Mouse (Mus musculus) intestine, embryonic 15.5 days (tissue): ENCODE measurements around the gene Unc5cl. TPM values are rescaled to one million over a fixed set of nuclear protein-coding genes. Genes with fewer than 3 reads are reported as not detected.

Experiments
- ATAC-seq: fragments of 200-750 bp; cut with Nextera tagmentation; 2 replicates; pipeline ENCODE4 v1.8.0; 2017; ENCODE audit warnings: moderate TSS enrichment, moderate library complexity
- H3K27ac ChIP-seq: fragments of 300-500 bp; sonication (generic); 2 replicates; pipeline ENCODE4 v1.5.1; 2015; ENCODE audit warnings: mild to moderate bottlenecking, inconsistent platforms
- H3K27me3 ChIP-seq: fragments of 300-500 bp; sonication (generic); replicated peaks from 2 replicates; pipeline ENCODE4 v1.6.1; 2015; ENCODE audit warnings: inconsistent platforms
- H3K36me3 ChIP-seq: fragments of 300-500 bp; sonication (generic); 2 replicates; pipeline ENCODE4 v1.6.1; 2015; ENCODE audit warnings: inconsistent platforms
- H3K4me1 ChIP-seq: fragments of 300-500 bp; sonication (generic); replicated peaks from 2 replicates; pipeline ENCODE4 v1.6.1; 2015; ENCODE audit warnings: inconsistent platforms
- H3K4me2 ChIP-seq: fragments of 300-500 bp; sonication (generic); replicated peaks from 2 replicates; pipeline ENCODE4 v1.6.1; 2015; ENCODE audit warnings: mild to moderate bottlenecking, inconsistent platforms
- H3K4me3 ChIP-seq: fragments of 300-500 bp; sonication (generic); replicated peaks from 2 replicates; pipeline ENCODE4 v1.5.1; 2015; ENCODE audit warnings: inconsistent platforms
- H3K9ac ChIP-seq: fragments of 300-500 bp; sonication (generic); 2 replicates; pipeline ENCODE4 v1.6.1; 2015; ENCODE audit warnings: inconsistent platforms
- H3K9me3 ChIP-seq: fragments of 300-500 bp; sonication (generic); 2 replicates; pipeline ENCODE4 v1.6.1; 2016; ENCODE audit warnings: inconsistent platforms
- WGBS: fragments of 180-500 bp; shearing (Covaris S2); methylation state at CpG from one replicate; pipeline ENCODE4 v1.1.7; 2015; 5-methylcytosine and 5-hydroxymethylcytosine counted together
- polyA plus RNA-seq: library from polyadenylated mRNA; unstranded; fragments of >200 nt; fragmentation: Nextera tagmentation; extraction: Ambion mirVana; gene quantifications from 2 replicates; pipeline ENCODE4 v1.2.1, GENCODE M21; 2015

The Unc5cl gene
- polyA plus RNA-seq, 1 experiment from 2014 or later, result 36.3 TPM

DNA sequence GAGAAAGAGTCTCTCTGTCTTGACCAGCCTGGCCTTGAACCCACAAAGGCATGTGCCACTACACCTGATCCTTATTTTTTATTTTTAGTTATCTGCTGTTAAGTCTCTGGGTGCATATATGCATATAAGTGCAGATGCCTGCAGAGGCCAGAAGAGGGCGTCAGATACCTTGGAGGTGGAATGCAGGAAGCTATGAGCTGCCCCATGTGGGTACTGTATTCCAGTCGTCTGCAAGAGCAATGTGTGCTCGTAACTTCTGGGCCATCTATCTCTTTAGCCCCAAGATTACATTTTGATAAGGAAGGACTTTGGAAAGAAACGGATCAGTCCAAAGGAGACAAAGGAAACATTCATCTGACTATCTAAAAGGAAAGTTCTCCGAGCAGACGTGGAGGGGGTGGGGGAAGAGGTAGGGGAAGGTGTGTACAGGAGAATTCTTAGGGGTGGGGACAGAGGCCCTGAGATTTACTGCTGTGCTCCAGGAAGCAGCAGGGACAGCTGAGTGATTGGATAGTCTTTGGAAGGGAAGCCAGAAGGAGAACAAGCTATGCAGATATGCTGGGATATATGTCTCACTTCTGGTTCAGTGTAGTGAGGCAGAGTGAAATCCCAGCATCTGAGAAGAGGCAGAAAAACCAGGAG lies 20.9 kb upstream of the Unc5cl start:
- H3K36me3 ChIP-seq, result no peaks in the 10 kb centered on the region
- no peak overlapping the region for H3K4me2 ChIP-seq
- H3K4me3 ChIP-seq, result no peak overlapping the region
- H3K27me3 ChIP-seq, result no peaks in the 10 kb centered on the region
- ATAC-seq, result peak; percentile 86
- no peaks in the 10 kb centered on the region for H3K9me3 ChIP-seq
- 39% methylated on average over 6 of the region's 6 CpGs for WGBS
- peaks cover 59% of the 10 kb centered on the region for H3K4me1 ChIP-seq
- H3K9ac ChIP-seq, result no peak overlapping the region
- H3K27ac ChIP-seq, result peak overlapping the region; percentile 62

DNA sequence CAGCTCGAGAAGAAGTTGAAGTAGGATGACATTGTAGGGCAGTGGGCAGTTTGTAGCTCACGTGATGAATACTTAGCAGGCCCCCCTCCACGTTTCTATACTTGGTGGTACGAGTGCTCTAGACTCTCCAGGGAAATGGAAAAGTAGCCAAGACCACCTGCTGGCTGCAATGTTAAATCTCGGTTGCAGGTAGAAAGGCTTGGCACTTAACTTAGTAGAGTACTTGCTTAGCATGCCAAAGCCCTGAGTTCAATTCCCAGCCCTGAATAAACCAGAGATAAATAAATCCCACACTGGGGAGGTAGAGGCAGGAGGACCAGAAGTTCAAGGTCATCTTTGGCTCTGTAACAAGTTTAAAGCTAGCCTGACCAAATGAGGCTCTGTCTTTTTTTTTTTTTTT lies 20.2 kb upstream of the Unc5cl start:
- peak overlapping the region; percentile 62; the same call in 1 of the 2 replicates for H3K27ac ChIP-seq
- no peak overlapping the region for H3K4me3 ChIP-seq
- H3K4me1 ChIP-seq, result peaks cover 59% of the 10 kb centered on the region
- H3K27me3 ChIP-seq, result no peaks in the 10 kb centered on the region
- WGBS, result 86% methylated on average over 5 of the region's 5 CpGs
- ATAC-seq, result no peak
- no peak overlapping the region for H3K4me2 ChIP-seq
- H3K36me3 ChIP-seq, result no peaks in the 10 kb centered on the region
- H3K9ac ChIP-seq, result no peak overlapping the region
- H3K9me3 ChIP-seq, result no peaks in the 10 kb centered on the region

DNA sequence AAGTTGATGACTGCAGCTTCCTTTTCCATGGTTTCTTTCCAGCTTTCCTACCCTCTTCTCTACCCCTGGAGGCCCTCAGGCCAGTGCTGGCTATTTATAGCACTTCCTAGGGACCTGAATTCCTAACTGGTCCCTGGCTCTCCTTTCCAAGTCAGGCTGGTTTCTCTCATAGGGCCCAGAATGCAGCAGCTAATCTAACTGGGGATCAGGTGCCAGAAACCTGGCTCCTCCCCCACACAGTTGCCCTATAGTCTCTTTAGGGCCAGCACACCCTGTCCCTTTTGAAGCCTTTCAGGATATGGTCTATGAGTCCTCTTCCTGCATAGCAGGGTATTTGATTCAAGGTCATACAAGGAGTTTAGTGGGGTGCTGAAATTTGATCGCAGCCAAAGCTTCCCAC lies 18.2 kb upstream of the Unc5cl start:
- ATAC-seq, result no peak

DNA sequence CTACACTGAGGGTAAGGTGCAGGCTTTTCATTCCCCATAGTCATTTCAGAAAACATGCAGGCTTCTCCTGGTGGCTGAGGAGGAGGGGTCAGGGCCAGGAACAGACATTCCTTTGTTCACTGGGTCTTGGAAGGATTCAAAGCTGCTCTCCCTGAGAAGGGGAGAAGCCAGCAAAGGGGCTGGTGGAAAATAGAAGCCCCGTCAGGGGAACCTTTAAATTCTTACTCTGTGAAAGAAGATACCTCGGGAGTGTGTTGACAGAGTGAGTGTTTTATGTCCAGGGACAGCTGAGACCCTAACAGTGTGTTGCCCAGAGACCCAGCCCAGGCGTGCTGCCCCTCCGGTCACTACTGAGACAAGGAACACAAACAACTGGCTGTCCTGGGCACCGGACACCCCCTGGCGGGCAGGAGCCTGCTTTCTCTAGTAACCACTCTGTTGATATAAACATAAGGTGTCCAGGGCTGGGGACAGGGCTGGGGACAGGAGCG lies 17.2 kb upstream of the Unc5cl start:
- H3K4me3 ChIP-seq, result no peak overlapping the region
- no peaks in the 10 kb centered on the region for H3K36me3 ChIP-seq
- no peaks in the 10 kb centered on the region for H3K9me3 ChIP-seq
- no peaks in the 10 kb centered on the region for H3K27me3 ChIP-seq
- H3K4me1 ChIP-seq, result peaks cover 39% of the 10 kb centered on the region
- peak overlapping the region; percentile 9; the same call in 1 of the 2 replicates for H3K27ac ChIP-seq
- H3K9ac ChIP-seq, result no peak overlapping the region
- no peak overlapping the region for H3K4me2 ChIP-seq
- WGBS, result 25% methylated on average over 7 of the region's 7 CpGs
- 0 out of 2 replicates have a peak, but pooled peaks have one; percentile 7 for ATAC-seq

More for the DNA sequence above, 18.2 kb upstream of the Unc5cl start:
- 56% methylated on average over 1 of the region's 1 CpGs for WGBS
- Histone ChIP-seq H3K36me3 (no peaks in the 10 kb centered on the region), H3K4me2 (no peak overlapping the region), H3K27me3 (no peaks in the 10 kb centered on the region), H3K4me3 (no peak overlapping the region), H3K9ac (no peak overlapping the region), H3K9me3 (no peaks in the 10 kb centered on the region), H3K4me1 (peaks cover 45% of the 10 kb centered on the region), H3K27ac (peak overlapping the region; percentile 9; the same call in 1 of the 2 replicates)

DNA sequence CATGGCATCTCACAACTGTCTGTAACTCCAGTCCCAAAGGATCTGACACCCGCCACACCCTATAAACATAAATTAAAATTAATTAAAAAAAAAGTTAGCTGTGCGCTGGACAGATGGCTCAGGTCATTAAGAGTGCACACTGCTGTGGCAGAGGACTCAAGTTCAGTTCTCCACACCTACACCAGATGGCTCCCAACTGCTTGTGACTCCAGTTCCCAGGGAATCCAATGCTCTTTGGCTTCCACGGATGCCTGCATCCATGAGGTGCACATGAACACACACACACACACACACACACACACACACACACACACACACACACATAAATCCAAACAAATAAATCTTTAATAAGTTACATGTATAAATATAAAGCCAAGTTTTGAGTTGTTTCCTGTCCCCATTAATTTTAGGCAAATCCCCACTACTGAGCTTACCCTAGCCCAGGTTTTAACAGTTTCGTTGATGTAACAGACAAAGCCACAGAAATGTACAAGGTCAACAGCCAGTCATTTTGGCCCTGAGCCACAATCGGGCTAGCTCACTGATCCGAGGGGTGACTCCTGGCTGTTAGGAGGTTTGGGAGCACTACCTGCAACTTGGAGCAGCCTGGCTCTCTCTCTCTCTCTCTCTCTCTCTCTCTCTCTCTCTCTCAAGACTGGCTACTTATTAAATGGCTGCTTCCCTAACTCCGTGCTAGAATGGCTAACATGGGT lies 11.8 kb upstream of the Unc5cl start:
- Histone ChIP-seq H3K36me3 (no peaks in the 10 kb centered on the region), H3K4me2 (no peak overlapping the region), H3K27ac (no peak overlapping the region), H3K27me3 (no peaks in the 10 kb centered on the region), H3K4me3 (no peak overlapping the region), H3K4me1 (peaks cover 3% of the 10 kb centered on the region; the same call in 1 of the 2 replicates), H3K9ac (no peak overlapping the region), H3K9me3 (no peaks in the 10 kb centered on the region)
- WGBS, result 66% methylated on average over 7 of the region's 7 CpGs
- no peak for ATAC-seq

DNA sequence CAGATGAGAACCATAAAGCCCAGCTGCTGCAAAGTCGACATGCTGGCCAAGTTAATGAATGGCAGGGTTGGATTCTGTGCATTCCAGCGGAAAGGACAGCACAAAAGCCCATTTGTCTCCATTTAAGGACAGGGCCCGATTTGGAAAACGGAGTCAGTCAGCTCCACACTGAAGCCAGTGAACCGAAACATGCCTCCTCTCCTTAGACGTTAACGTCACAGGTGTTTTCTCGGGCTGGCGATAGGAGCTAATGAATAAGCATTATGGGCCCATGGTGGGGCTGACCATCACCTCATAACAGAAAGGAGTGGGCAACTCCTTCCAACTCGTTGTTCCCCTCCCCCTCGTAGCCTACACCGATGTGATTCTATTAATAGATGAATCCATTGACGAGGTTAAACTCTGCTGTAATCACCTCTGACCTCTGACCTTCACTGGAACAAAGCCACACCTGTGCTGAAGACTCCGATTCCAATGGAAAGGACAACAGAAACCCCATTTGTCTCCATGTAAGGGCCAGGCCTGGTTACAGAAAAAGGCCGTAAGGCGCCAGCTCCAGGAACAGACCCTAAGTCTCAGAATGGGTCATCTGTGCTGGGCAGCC lies 11.1 kb upstream of the Unc5cl start:
- H3K4me2 ChIP-seq, result no peak overlapping the region
- H3K27me3 ChIP-seq, result no peaks in the 10 kb centered on the region
- no peak for ATAC-seq
- H3K4me3 ChIP-seq, result no peak overlapping the region
- H3K36me3 ChIP-seq, result no peaks in the 10 kb centered on the region
- no peak overlapping the region for H3K27ac ChIP-seq
- H3K9ac ChIP-seq, result no peak overlapping the region
- H3K9me3 ChIP-seq, result no peaks in the 10 kb centered on the region
- no peaks in the 10 kb centered on the region for H3K4me1 ChIP-seq
- 79% methylated on average over 16 of the region's 16 CpGs for WGBS

DNA sequence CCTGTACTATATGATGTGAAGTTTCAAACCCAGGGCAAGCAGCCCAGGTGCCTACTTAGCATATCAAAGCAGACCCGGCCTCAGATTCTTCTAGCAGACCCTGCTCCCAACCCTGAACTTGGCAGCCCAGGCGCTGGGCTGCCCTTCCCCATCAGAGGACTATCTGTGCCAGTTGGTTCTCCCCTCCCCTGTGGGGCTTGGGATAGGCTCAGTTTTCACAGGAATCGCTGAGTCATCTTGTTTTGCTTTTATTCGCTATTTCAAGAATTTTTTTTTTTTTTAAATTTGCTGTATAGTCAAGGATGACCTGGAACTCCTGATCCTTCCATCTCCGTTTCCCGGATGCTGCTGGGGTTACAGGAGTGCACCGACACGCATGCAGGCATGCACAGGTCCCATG lies 7.0 kb upstream of the Unc5cl start:
- ATAC-seq, result no peak
- no peaks in the 10 kb centered on the region for H3K27me3 ChIP-seq
- WGBS, result 80% methylated on average over 8 of the region's 8 CpGs

DNA sequence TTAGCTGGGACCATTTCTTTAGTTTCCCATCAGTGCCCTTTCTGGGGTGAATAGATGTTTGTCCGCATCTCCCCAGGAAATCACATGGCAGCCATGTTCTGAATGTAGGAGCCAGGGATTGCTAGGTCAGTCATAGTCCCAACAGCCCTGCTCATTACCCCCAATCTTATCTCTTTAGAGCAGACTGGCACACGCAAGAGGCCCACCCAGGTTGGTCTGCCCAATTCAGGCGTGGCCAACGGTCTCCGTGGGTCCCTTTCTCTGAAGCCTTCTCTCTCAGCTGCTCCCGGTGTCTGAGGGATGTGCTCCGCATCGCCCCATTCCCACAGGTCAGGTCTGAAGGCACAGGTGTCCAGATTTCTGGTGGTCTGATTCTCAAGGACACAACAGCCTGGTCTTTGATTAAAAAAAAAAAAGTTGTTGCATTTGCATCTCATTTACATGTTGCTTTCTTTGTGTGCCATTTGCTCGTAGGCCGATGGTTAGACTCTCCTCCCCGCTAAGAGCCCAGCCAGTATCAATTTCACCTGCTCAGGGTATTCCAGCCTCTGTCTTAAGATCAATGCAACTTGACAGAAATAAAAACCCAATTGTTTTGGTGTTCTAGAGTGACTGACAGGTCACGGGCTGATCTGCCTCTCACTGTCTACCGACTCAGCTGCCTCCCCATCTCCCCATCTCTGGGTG lies 3.9 kb upstream of the Unc5cl start:
- Histone ChIP-seq H3K4me2 (no peak overlapping the region), H3K27me3 (no peaks in the 10 kb centered on the region), H3K4me3 (no peak overlapping the region), H3K9ac (no peak overlapping the region), H3K36me3 (no peaks in the 10 kb centered on the region), H3K9me3 (no peaks in the 10 kb centered on the region), H3K4me1 (peaks cover 7% of the 10 kb centered on the region; the same call in 1 of the 2 replicates), H3K27ac (no peak overlapping the region)
- WGBS, result 82% methylated on average over 13 of the region's 13 CpGs
- ATAC-seq, result peak; percentile 21; the same call in 1 of the 2 replicates

More for the DNA sequence above, 7.0 kb upstream of the Unc5cl start:
- Histone ChIP-seq H3K4me1 (0 out of 2 replicates have a peak, but pooled peaks cover 7% of the 10 kb centered on the region), H3K4me2 (no peak overlapping the region), H3K9me3 (no peaks in the 10 kb centered on the region), H3K36me3 (no peaks in the 10 kb centered on the region), H3K9ac (no peak overlapping the region), H3K4me3 (no peak overlapping the region), H3K27ac (no peak overlapping the region)

DNA sequence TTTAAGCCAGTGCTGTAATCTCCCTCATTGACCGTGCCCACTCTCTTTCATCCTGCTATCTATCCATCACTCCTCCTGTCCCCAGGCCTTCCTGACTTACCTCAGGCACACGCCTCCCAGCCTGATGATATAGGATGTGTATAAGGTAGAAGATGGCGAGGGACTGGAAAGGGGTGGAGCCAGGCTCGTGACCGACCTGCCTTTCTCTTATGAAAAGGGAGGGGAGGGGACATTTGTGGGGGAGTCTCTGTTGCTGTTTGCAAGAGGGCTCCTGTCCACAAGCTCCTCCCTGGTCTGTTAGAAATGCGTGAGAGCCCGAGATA lies 3.4 kb upstream of the Unc5cl start, which contains the start of gene Tspo2:
Gene Tspo2 (minus strand): TSS at position 170 of the 323 bp plus-strand sequence.
- 43% methylated on average over 7 of the region's 7 CpGs for WGBS
- H3K9ac ChIP-seq, result no peak within 1 kb of the TSS
- H3K27ac ChIP-seq, result no peak within 1 kb of the TSS; the same call in 1 of the 2 replicates
- ATAC-seq, result no peak
- 0 out of 2 replicates have a peak within 1 kb of the TSS, but pooled peaks have one; percentile 12 for H3K4me2 ChIP-seq
- H3K4me1 ChIP-seq, result peaks cover 7% of the 10 kb centered on the region; the same call in 1 of the 2 replicates
- H3K9me3 ChIP-seq, result no peaks in the 10 kb centered on the region
- no peak within 1 kb of the TSS for H3K4me3 ChIP-seq
- H3K36me3 ChIP-seq, result no peaks in the 10 kb centered on the region
- H3K27me3 ChIP-seq, result no peaks in the 10 kb centered on the region

DNA sequence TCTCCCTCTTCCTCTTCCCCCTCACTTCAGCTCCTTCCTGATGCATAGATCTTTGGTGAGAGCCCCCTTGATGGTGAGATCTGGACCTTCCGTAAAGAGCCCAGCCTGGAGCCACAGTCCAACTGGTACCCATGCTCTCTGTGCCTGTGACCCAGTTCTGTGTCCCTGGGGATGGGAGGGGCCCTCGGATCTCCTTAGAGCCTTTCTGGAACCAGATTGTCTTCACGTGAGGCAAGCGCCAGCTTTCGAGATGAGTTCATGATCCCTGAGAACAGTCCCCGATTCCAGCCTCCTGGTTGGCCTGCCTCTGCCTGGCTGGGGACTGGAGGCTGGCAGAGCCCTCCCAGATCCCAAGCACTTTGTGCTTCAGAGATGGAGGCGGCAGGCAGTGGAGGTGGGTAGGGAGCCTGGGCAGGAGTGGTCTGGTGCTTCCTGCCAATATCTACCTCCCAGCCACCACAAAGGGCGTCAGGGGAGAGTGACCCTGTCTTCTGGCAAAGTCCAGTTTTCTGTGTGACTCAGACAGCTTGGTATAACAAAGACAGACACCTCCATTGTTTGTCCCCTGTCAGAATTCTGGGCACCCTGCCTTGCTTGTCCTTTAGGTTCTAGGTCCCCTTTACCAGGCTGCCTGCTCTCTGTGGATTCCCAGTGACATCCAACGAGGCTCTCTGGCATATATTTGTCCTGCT lies 2.8 kb upstream of the Unc5cl start:
- no peak for ATAC-seq
- H3K36me3 ChIP-seq, result no peaks in the 10 kb centered on the region
- no peaks in the 10 kb centered on the region for H3K9me3 ChIP-seq
- H3K9ac ChIP-seq, result no peak overlapping the region
- peaks cover 7% of the 10 kb centered on the region; the same call in 1 of the 2 replicates for H3K4me1 ChIP-seq
- H3K4me2 ChIP-seq, result 0 out of 2 replicates have a peak overlapping the region, but pooled peaks have one; percentile 12
- H3K4me3 ChIP-seq, result no peak overlapping the region
- WGBS, result 57% methylated on average over 9 of the region's 9 CpGs
- H3K27me3 ChIP-seq, result no peaks in the 10 kb centered on the region
- no peak overlapping the region; the same call in 1 of the 2 replicates for H3K27ac ChIP-seq

DNA sequence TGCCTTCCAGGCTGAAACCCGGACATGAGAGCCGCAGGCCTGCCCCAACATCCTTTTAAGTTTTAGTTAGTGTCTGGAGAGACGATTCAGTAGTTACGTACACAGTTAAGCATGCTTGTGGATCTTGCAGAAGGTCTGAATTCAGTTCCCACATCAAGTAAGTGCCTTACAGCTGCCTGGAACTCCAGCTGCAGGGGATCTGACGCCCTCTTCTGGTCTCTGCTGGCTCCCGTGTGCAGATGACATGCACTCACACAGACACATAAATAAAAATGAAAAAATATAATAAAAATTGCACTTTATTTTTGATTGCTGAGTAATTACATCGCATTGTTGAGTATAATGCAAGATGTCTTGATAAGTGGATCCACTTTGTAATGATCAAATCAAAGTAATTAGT lies 1.2 kb upstream of the Unc5cl start:
- H3K4me2 ChIP-seq, result no peak overlapping the region
- H3K4me3 ChIP-seq, result no peak overlapping the region
- 77% methylated on average over 7 of the region's 7 CpGs for WGBS
- no peak overlapping the region for H3K27ac ChIP-seq
- H3K4me1 ChIP-seq, result peaks cover 7% of the 10 kb centered on the region; the same call in 1 of the 2 replicates
- H3K27me3 ChIP-seq, result no peaks in the 10 kb centered on the region
- no peaks in the 10 kb centered on the region for H3K36me3 ChIP-seq
- no peaks in the 10 kb centered on the region for H3K9me3 ChIP-seq
- H3K9ac ChIP-seq, result no peak overlapping the region
- no peak for ATAC-seq
